Mouse (Mus musculus) common myeloid progenitor, adult 5-6 weeks (primary cell): ENCODE data around the gene Neurod2. TPM values are rescaled to one million over a fixed set of nuclear protein-coding genes. Genes with fewer than 3 reads are reported as not detected.

Experiments used
- ATAC-seq: replicated peaks from 2 replicates; pipeline ENCODE4 v1.8.0; 2016; ENCODE audit warnings: low read depth, mild to moderate bottlenecking, moderate TSS enrichment, inconsistent platforms; ENCODE audit not compliant: poor library complexity, severe bottlenecking
- total RNA-seq: library from RNA; stranded (forward); fragments of 200-1000, 187-1606 nt; gene quantifications from 2 replicates; pipeline ENCODE4 v1.2.3, GENCODE M21; 2017

The Neurod2 gene
- total RNA-seq, 1 experiment from 2014 or later, result not detected

DNA sequence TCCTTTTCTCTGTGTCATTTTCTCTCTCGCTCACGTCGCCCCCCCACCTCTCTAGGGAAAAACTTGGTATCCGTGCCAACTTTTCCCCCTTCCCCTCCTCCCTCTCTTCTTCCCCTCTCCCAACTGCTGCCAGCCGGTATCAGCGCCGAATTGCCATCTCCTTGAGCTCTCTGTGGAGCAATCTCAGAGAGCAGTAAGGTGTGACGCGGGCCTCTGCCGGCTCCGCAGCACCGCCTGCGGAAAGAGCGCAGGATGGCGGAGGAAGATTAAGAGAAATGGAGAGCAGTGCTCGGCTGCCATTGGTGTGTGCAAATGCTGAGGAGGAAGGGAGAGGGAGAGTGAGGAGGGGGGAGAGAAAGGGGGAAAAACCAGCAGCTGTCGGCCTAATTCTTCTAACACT is 45.2 kb downstream of the Neurod2 start:
- ATAC-seq, result peak; percentile 66

DNA sequence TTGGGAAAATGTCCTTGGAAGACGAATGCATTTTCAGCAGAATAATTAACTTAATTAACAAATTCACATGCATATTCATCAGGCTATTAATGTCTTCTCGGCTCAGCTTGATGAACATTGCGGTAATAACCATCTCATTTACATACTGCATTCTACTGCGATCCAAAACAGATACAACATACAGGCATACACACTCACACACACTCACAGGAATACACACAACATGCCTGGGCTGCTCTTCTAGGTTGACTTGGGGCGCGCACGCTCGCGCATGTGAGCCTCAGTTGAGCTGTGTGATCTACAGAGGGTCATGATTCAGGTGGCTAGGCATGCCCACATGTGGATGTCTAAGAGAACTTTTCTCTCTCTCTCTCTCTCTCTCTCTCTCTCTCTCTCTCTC is 45.7 kb downstream of the Neurod2 start:
- ATAC-seq, result no peak

Other genes with a start within 250 kb of the Neurod2 start
- gene Fbxl20, start 179.2 kb downstream of the Neurod2 start, total RNA-seq, result 13.2 and 14.1 TPM in 2 replicates
- 53.2 and 58.4 TPM in 2 replicates for gene Med1, start 136.4 kb downstream of the Neurod2 start, total RNA-seq
- gene Cdk12, start 126.6 kb downstream of the Neurod2 start, total RNA-seq, result 59.3 and 67.3 TPM in 2 replicates
- gene Ppp1r1b, start 18.8 kb upstream of the Neurod2 start, total RNA-seq, result not detected in 2 replicates
- gene Stard3, start 28.7 kb upstream of the Neurod2 start, total RNA-seq, result 10.2 and 14.2 TPM in 2 replicates
- gene Tcap, start 54.2 kb upstream of the Neurod2 start, total RNA-seq, result not detected in 2 replicates
- gene Pnmt, start 56.8 kb upstream of the Neurod2 start, total RNA-seq, result not detected in 2 replicates
- 0.34 and 4.8 TPM in 2 replicates for gene Pgap3, start 70.8 kb upstream of the Neurod2 start, total RNA-seq
- gene Erbb2, start 82.8 kb upstream of the Neurod2 start, total RNA-seq, result not detected in 2 replicates
- 16.1 and 24.4 TPM in 2 replicates for gene Mien1, start 109.3 kb upstream of the Neurod2 start, total RNA-seq
- gene Grb7, start 116.7 kb upstream of the Neurod2 start, total RNA-seq, result not detected in 2 replicates
- 0.15 TPM in 1 of 2 replicates, not detected in the other for gene Ikzf3, start 216.4 kb upstream of the Neurod2 start, total RNA-seq
- gene Zpbp2, start 221.4 kb upstream of the Neurod2 start, total RNA-seq, result 0.59 and 2.8 TPM in 2 replicates